Mouse (Mus musculus): ENCODE measurements around the gene Amt. TPM values are rescaled to one million over a fixed set of nuclear protein-coding genes. Genes with fewer than 3 reads are reported as not detected.

The Amt gene
- polyA plus RNA-seq, 1 experiment from 2014 or later = 35.9 TPM

- no peak for DNase-seq (ENCODE audit: low spot score)
- 0 out of 2 replicates have a peak, but pooled peaks cover 2% of the 10 kb centered on the region for H3K4me1 ChIP-seq
Measured at GRCm38 (mm10) chr9:108324784-108325183, 28.1 kb downstream of the Amt start.

GRCm38 (mm10) chr9:108325811-108326210 lies 29.2 kb downstream of the Amt start:
- no peak overlapping the region for H3K27ac ChIP-seq (replicated peaks)
- 95% methylated on average over 2 of the region's 2 CpGs for WGBS
- H3K9me3 ChIP-seq = no peaks in the 10 kb centered on the region
- no peak overlapping the region for H3K4me3 ChIP-seq
- DNase-seq (ENCODE audit: low spot score) = no peak
- H3K27me3 ChIP-seq (replicated peaks; ENCODE audit: low read depth, poor library complexity, severe bottlenecking) = no peaks in the 10 kb centered on the region
- peaks cover 97% of the 10 kb centered on the region for H3K36me3 ChIP-seq (replicated peaks)
- no peaks in the 10 kb centered on the region for H3K4me1 ChIP-seq

More at GRCm38 (mm10) chr9:108324784-108325183, 28.1 kb downstream of the Amt start:
- Histone ChIP-seq H3K27me3 (replicated peaks; ENCODE audit: low read depth, poor library complexity, severe bottlenecking) (no peaks in the 10 kb centered on the region), H3K27ac (replicated peaks) (no peak overlapping the region), H3K4me3 (no peak overlapping the region), H3K9me3 (no peaks in the 10 kb centered on the region), H3K36me3 (replicated peaks) (peaks cover 97% of the 10 kb centered on the region)
- 87% methylated on average over 1 of the region's 1 CpGs for WGBS

GRCm38 (mm10) chr9:108337848-108338550 lies 41.3 kb downstream of the Amt start:
- Histone ChIP-seq H3K27me3 (replicated peaks; ENCODE audit: low read depth, poor library complexity, severe bottlenecking) (no peaks in the 10 kb centered on the region), H3K9me3 (no peaks in the 10 kb centered on the region), H3K4me1 (peaks cover 40% of the 10 kb centered on the region), H3K27ac (replicated peaks) (peak overlapping the region; percentile 97), H3K4me3 (peak overlapping the region; percentile 94), H3K36me3 (replicated peaks) (peaks cover 52% of the 10 kb centered on the region)
- WGBS = 71% methylated on average over 10 of the region's 10 CpGs
- no peak for DNase-seq (ENCODE audit: low spot score)

- H3K27ac ChIP-seq (replicated peaks) = peak overlapping the region; percentile 97
- 21% methylated on average over 6 of the region's 6 CpGs for WGBS
- peak overlapping the region; percentile 94 for H3K4me3 ChIP-seq
- no peaks in the 10 kb centered on the region for H3K9me3 ChIP-seq
- H3K36me3 ChIP-seq (replicated peaks) = peaks cover 47% of the 10 kb centered on the region
- peaks cover 40% of the 10 kb centered on the region for H3K4me1 ChIP-seq
- DNase-seq (ENCODE audit: low spot score) = peak; percentile 24
- no peaks in the 10 kb centered on the region for H3K27me3 ChIP-seq (replicated peaks; ENCODE audit: low read depth, poor library complexity, severe bottlenecking)
Measured at GRCm38 (mm10) chr9:108338551-108338885, 41.9 kb downstream of the Amt start.

- H3K27ac ChIP-seq (replicated peaks) = peak within 1 kb of the TSS; percentile 97
- peak; percentile 94 for DNase-seq (ENCODE audit: low spot score)
- H3K36me3 ChIP-seq (replicated peaks) = peaks cover 41% of the 10 kb centered on the region
- under 1% methylated on average over 49 of the region's 49 CpGs for WGBS
- no peaks in the 10 kb centered on the region for H3K27me3 ChIP-seq (replicated peaks; ENCODE audit: low read depth, poor library complexity, severe bottlenecking)
- H3K4me3 ChIP-seq = peak within 1 kb of the TSS; percentile 94
- H3K4me1 ChIP-seq = peaks cover 40% of the 10 kb centered on the region
- no peaks in the 10 kb centered on the region for H3K9me3 ChIP-seq
Measured at GRCm38 (mm10) chr9:108338886-108339781, 42.5 kb downstream of the Amt start, which contains the start of gene Gpx1. Gene Gpx1, plus strand, starts transcription at chr9:108338903.

GRCm38 (mm10) chr9:108339886-108340257 lies 43.2 kb downstream of the Amt start:
- Histone ChIP-seq H3K36me3 (replicated peaks) (peaks cover 34% of the 10 kb centered on the region), H3K27me3 (replicated peaks; ENCODE audit: low read depth, poor library complexity, severe bottlenecking) (no peaks in the 10 kb centered on the region), H3K4me1 (peaks cover 40% of the 10 kb centered on the region), H3K27ac (replicated peaks) (peak overlapping the region; percentile 97), H3K4me3 (peak overlapping the region; percentile 94), H3K9me3 (no peaks in the 10 kb centered on the region)
- 15% methylated on average over 20 of the region's 20 CpGs for WGBS
- DNase-seq (ENCODE audit: low spot score) = peak; percentile 28

GRCm38 (mm10) chr9:108340258-108341138 lies 43.8 kb downstream of the Amt start:
- peak overlapping the region; percentile 97 for H3K27ac ChIP-seq (replicated peaks)
- H3K9me3 ChIP-seq = no peaks in the 10 kb centered on the region
- WGBS = 69% methylated on average over 10 of the region's 10 CpGs
- peak overlapping the region; percentile 94 for H3K4me3 ChIP-seq
- H3K36me3 ChIP-seq (replicated peaks) = peaks cover 27% of the 10 kb centered on the region
- DNase-seq (ENCODE audit: low spot score) = no peak
- no peaks in the 10 kb centered on the region for H3K27me3 ChIP-seq (replicated peaks; ENCODE audit: low read depth, poor library complexity, severe bottlenecking)
- peaks cover 40% of the 10 kb centered on the region for H3K4me1 ChIP-seq

- Histone ChIP-seq H3K36me3 (replicated peaks) (peaks cover 21% of the 10 kb centered on the region), H3K4me1 (peaks cover 40% of the 10 kb centered on the region), H3K4me3 (peak overlapping the region; percentile 94; the same call in 1 of the 2 replicates), H3K27ac (replicated peaks) (no peak overlapping the region; the same call in 1 of the 2 replicates), H3K9me3 (no peaks in the 10 kb centered on the region), H3K27me3 (replicated peaks; ENCODE audit: low read depth, poor library complexity, severe bottlenecking) (no peaks in the 10 kb centered on the region)
- no peak for DNase-seq (ENCODE audit: low spot score)
- 87% methylated on average over 5 of the region's 5 CpGs for WGBS
Measured at GRCm38 (mm10) chr9:108341139-108341475, 44.5 kb downstream of the Amt start.

GRCm38 (mm10) chr9:108341801-108342200 lies 45.1 kb downstream of the Amt start:
- Histone ChIP-seq H3K9me3 (no peaks in the 10 kb centered on the region), H3K27ac (replicated peaks) (peak overlapping the region; percentile 51; the same call in 1 of the 2 replicates), H3K4me1 (peaks cover 42% of the 10 kb centered on the region), H3K4me3 (no peak overlapping the region), H3K36me3 (replicated peaks) (peaks cover 17% of the 10 kb centered on the region), H3K27me3 (replicated peaks; ENCODE audit: low read depth, poor library complexity, severe bottlenecking) (no peaks in the 10 kb centered on the region)
- no peak for DNase-seq (ENCODE audit: low spot score)

- Histone ChIP-seq H3K4me1 (peaks cover 48% of the 10 kb centered on the region), H3K36me3 (replicated peaks) (peaks cover 17% of the 10 kb centered on the region), H3K27me3 (replicated peaks; ENCODE audit: low read depth, poor library complexity, severe bottlenecking) (no peaks in the 10 kb centered on the region), H3K9me3 (no peaks in the 10 kb centered on the region), H3K4me3 (no peak overlapping the region), H3K27ac (replicated peaks) (no peak overlapping the region)
- WGBS = 57% methylated on average over 5 of the region's 5 CpGs
- DNase-seq (ENCODE audit: low spot score) = no peak
Measured at GRCm38 (mm10) chr9:108342301-108342831, 45.7 kb downstream of the Amt start.

- Histone ChIP-seq H3K27ac (replicated peaks) (no peak overlapping the region; the same call in 1 of the 2 replicates), H3K27me3 (replicated peaks; ENCODE audit: low read depth, poor library complexity, severe bottlenecking) (no peaks in the 10 kb centered on the region), H3K9me3 (no peaks in the 10 kb centered on the region), H3K4me1 (peaks cover 44% of the 10 kb centered on the region), H3K36me3 (replicated peaks) (peaks cover 9% of the 10 kb centered on the region), H3K4me3 (no peak overlapping the region)
- WGBS = 83% methylated on average over 3 of the region's 3 CpGs
- no peak for DNase-seq (ENCODE audit: low spot score)
Measured at GRCm38 (mm10) chr9:108343331-108343730, 46.7 kb downstream of the Amt start.

- Histone ChIP-seq H3K9me3 (no peaks in the 10 kb centered on the region), H3K27me3 (replicated peaks; ENCODE audit: low read depth, poor library complexity, severe bottlenecking) (no peaks in the 10 kb centered on the region), H3K4me1 (peaks cover 44% of the 10 kb centered on the region), H3K27ac (replicated peaks) (no peak overlapping the region), H3K36me3 (replicated peaks) (peaks cover 9% of the 10 kb centered on the region), H3K4me3 (no peak overlapping the region)
- no peak for DNase-seq (ENCODE audit: low spot score)
- 100% methylated on average over 1 of the region's 1 CpGs for WGBS
Measured at GRCm38 (mm10) chr9:108343835-108344234, 47.2 kb downstream of the Amt start.
